Mouse (Mus musculus) adipocyte (in vitro differentiated cells): ENCODE measurements at regions not wholly inside any gene's neighbourhood (a gene's known extent, or its start where the extent isn't known, plus 50 kb on each side); places are given as distances from the start of the nearest gene placed in this dataset.

Source experiments
- DNase-seq: peaks from one replicate; pipeline ENCODE4 v3.0.0-alpha.2; 2016; ENCODE audit warnings: low spot score

- DNase-seq: no peak
Observed at GRCm38 (mm10) chr4:153019211-153019610, 463.4 kb downstream of the Ajap1 start.

GRCm38 (mm10) chr4:153018138-153018921, 464.3 kb downstream of the Ajap1 start:
- no peak for DNase-seq

- no peak for DNase-seq
Observed at GRCm38 (mm10) chr4:153017816-153018137, 464.8 kb downstream of the Ajap1 start.

- no peak for DNase-seq
Observed at GRCm38 (mm10) chr4:153003338-153003737, 479.3 kb downstream of the Ajap1 start.

- no peak for DNase-seq
Observed at GRCm38 (mm10) chr4:153002516-153002915, 480.1 kb downstream of the Ajap1 start.

GRCm38 (mm10) chr4:153001761-153002160, 480.9 kb downstream of the Ajap1 start:
- DNase-seq: no peak

DNA sequence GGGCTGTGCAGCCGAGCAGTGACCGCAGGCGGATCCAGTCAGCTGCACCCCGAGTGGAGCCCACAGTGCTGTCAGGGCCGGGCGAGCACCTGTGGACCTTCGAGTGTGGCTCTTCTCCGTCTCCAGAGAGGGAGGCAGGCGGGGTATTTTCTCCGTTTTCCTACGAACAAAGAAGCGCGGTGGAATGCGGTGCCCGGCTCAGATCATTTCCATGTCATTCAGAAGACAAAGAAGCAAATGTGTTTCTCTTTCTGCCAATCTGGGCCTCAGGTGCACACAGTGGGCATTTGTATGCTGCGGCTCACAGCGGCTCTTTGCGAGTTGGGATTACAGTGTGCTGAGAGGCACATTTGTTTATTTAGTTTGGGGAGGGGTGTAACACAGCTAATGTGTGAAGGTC, 483.1 kb downstream of the Ajap1 start:
- DNase-seq: no peak

DNA sequence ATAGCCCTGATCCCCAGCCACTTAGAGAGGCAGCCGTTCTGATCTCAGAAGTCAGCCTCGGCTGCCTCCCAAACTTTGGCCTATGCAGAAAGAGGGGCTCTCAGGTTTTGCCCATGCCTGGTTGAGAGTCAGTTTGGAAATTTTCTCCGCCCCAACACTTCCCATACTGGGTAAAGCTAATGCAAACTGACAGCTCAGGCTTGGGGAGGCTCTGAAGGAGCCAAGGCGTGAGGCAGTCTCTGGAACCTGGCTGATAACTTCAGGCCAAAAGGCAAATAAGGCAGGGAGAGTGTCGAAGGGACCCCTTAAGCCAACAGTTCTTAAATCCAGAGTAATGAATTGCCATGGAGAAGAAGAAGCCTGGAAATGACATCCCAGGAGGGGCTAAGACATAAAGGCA, 485.4 kb downstream of the Ajap1 start:
- no peak for DNase-seq

DNA sequence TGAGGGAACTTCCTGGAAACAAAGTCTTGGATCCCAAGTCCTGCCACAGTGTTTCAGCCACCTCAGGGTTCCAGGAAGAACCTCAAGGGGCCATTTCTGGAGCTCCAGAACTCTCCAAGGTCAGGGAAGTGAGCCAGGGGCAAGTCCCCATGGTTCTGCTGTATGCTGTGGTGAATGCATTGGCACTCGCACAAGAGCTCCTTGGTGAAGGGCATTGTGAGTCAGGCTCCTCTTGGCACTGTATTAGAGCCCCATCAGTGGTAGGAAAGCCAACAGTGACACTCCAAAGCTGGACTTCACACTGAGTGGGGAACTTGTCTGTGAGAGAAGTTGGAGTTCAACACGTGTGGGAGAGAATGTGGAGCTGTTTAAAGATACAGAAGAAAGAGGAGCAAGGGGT, 486.0 kb downstream of the Ajap1 start:
- DNase-seq: no peak

DNA sequence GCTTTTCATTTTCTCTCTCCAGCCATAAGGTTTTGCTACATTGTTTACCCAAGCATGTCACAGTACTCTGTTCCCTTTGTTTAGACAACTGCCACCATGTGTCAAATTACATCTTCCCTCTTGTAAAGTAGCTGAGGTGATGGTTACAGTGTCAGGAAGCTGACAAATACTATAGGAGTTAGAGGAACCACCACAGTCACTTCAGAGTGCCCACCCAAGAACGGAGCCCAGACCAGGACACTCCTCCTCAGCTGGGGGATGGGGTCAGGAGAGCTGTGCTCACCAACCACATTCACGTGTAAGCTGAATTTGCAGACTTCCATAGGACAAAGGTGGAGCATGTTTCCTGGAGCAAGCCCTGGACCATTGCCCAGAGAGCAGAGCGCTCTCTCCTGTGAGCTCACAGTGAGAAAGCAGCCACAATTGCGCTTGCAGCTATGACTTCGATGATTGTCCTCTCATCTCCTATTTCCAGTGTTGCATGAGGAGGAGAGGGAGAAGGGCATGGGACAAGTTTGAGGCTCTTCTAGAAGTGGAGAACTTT, 487.5 kb downstream of the Ajap1 start:
- DNase-seq: no peak

DNA sequence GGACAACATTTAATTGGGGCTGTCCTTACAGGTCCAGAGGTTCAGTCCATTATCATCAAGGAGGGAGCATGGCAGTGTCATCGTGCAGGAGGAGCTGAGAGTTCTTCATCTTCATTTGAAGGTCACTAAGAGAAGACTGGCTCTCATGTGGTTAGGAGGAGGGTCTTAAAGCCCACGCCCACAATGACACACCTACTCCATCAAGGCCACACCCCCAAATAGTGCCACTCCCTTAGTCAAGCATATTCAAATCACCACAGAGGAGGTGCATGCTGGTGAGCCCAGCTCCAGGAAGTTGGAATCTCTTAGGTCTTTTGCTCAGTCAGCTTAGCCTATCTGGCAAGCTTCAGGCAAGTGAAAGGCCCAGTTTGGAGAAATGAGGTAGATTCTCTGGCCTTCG, 488.4 kb downstream of the Ajap1 start:
- DNase-seq: no peak

GRCm38 (mm10) chr4:152990266-152990665, 492.3 kb downstream of the Ajap1 start:
- no peak for DNase-seq

GRCm38 (mm10) chr4:152987726-152988125, 494.9 kb downstream of the Ajap1 start:
- DNase-seq: no peak

GRCm38 (mm10) chr4:152975012-152975675, 497.5 kb upstream of the Kcnab2 start:
- DNase-seq: no peak

DNA sequence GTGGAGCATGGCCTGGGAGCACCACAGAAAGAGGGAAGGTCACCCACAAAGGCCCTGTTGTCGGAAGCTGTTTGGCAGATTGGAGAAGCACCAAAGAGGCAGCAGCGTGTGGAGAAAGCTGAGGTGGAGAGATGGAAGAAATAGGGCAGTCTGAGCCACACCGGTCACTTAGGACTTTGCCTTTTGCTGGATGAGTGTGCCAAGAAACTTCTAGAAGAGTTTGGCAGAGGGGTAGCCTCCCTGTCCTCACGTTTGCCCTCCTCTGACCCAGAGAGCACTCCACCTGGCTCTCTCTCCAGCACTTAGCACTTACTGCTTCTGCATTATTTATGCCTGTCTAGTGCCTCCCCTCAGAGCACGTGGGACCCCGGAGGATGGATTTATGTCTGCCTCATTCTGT, 485.3 kb upstream of the Kcnab2 start:
- no peak for DNase-seq

DNA sequence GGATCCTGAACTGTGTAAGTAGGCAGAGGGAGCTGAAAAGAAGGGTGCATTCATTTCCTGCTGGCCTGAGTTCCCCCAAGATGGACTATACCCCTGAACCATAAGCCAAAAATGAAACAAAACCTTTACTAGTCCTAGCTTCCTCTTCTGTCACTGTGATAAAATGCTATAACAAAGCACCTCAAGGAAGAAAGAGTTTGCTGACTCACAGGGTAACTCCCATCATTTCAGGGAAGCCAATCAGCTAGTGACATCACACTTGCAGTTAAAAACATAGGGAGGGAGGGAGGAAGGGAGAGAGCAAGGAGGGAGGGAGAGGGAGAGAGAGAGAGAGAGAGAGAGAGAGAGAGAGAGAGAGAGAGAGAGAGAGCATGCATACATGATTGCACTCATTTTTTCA, 484.5 kb upstream of the Kcnab2 start:
- DNase-seq: no peak

DNA sequence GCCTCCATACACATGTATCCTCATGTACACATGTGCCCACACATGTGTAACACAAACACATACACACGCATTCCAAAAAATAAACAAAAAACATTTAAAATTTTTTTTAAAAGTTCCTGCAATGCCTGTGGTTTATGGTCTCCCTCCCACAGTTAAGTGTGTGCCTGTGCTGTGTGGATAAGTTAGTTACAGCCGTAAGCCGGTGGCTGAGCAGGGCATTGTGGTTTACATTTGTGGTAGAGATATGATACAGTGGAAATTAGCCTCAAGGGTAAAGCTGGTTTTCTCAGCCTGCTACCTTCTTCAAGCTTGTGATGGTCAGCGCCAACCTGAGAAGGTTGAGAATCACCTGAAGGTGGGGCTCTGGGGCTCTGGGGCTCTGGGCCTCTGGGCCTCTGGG, 484.0 kb upstream of the Kcnab2 start:
- no peak for DNase-seq

GRCm38 (mm10) chr4:152959627-152960230, 482.1 kb upstream of the Kcnab2 start:
- no peak for DNase-seq

- DNase-seq: no peak
Observed at GRCm38 (mm10) chr4:152953237-152953974, 475.7 kb upstream of the Kcnab2 start.

GRCm38 (mm10) chr4:152948956-152949355, 471.3 kb upstream of the Kcnab2 start:
- DNase-seq: no peak

DNA sequence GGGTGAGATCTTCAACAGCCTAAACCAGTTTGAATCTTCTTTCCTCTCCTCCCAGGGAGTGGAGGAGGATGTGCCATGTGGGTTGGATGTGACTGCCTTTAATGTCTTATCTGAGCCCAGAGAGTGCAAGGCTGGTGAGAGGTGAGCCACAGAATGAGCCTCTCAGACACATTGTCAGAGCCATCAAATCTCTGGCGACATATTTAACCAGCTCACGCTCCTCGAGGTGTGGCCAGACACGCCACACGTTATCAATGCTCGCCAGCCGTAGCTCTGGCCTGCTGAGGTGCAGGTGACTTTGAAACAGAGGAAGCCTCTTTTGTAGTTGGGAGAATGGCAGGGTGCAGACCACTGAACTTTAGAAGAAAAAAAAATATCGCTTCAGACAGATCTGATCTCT, 463.5 kb upstream of the Kcnab2 start:
- DNase-seq: no peak

DNA sequence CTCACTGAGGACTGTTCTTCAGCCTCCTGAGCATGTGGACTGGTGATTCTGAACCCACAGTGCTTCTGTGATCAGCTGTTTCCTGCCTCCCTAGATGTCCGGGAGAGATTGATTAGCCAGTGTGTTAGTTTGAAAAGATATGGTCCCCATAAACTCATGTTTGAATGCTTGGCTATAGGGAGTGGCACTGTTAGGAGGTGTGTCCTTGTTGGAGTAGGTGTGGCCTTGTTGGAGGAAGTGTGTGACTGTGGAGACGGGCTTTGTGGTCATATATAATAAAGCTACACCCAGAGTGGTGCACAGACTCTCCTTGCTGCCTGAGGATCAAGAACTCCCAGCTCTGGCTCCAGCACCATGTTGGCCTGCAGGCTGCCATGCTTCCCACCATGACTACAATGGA, 458.9 kb upstream of the Kcnab2 start:
- DNase-seq: no peak

DNA sequence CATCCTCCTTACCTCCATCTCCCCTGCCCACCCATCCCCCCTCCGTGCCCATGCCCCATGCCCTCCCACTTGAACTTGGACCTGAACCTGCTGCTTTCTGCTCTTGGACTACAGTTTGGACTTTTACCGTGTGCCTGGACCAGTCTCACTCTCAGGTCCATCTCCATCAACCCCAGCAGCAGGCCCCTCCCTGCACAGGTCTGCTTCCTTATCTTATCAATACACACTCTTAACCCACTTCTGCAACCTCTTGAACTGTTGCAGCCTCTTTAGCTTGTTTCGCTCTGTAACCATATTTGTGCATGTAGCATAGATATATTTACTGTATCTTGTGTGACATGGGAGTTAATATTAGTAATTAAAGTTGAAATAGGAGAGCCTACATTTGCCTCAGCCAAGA, 457.8 kb upstream of the Kcnab2 start:
- no peak for DNase-seq
